Mouse (Mus musculus) CH12.LX (cell line): ENCODE results near the gene Hils1. TPM values are rescaled to one million over a fixed set of nuclear protein-coding genes. Genes with fewer than 3 reads are reported as not detected.

Experiments
- DNase-seq: peaks from one replicate; pipeline ENCODE4 v3.0.0-alpha.2; 2013; ENCODE audit errors: extremely low read depth
- H3K27ac ChIP-seq: 2 replicates; pipeline ENCODE4 v1.5.1; 2012; ENCODE audit warnings: low read depth, mild to moderate bottlenecking, control low read depth, moderate library complexity; ENCODE audit not compliant: insufficient read depth
- H3K27me3 ChIP-seq: replicated peaks from 2 replicates; pipeline ENCODE3; 2012; ENCODE audit warnings: inconsistent platforms
- H3K36me3 ChIP-seq, 2 experiments: replicated peaks in 1 of 2; 2 replicates each; pipeline versions ENCODE3 to v1.6.1; 2012; ENCODE audit warnings: inconsistent platforms in 1 of 2, low read length in 1 of 2, mild to moderate bottlenecking in 1 of 2, mixed read lengths in 1 of 2, moderate library complexity in 1 of 2; ENCODE audit not compliant: control insufficient read depth in 1 of 2, insufficient read depth in 1 of 2
- H3K4me1 ChIP-seq, 2 experiments: 2 replicates each; pipeline ENCODE4 v1.6.1; 2012; ENCODE audit warnings: inconsistent platforms in 1 of 2, moderate library complexity in 1 of 2; ENCODE audit not compliant: insufficient read depth in 2 of 2, control insufficient read depth in 1 of 2
- H3K4me2 ChIP-seq: 2 replicates; pipeline ENCODE4 v1.6.1; 2012; ENCODE audit warnings: low read depth, mild to moderate bottlenecking, control low read depth; ENCODE audit not compliant: poor library complexity, insufficient read depth, severe bottlenecking
- H3K4me3 ChIP-seq, 3 experiments: fragments of 150-350 bp in 1 of 3; sonication (generic) in 1 of 3; replicated peaks in 1 of 3; 2 replicates each; pipeline versions ENCODE3 to v1.5.1; 2011 to 2012; ENCODE audit warnings: low read depth in 2 of 3, low read length in 2 of 3, mild to moderate bottlenecking in 2 of 3, moderate library complexity in 2 of 3, control low read depth in 1 of 3, improper control_type of control experiment in 1 of 3, inconsistent platforms in 1 of 3, mixed read lengths in 1 of 3; ENCODE audit not compliant: poor library complexity in 1 of 3
- H3K79me2 ChIP-seq: replicated peaks from 2 replicates; pipeline ENCODE4 v1.6.1; 2012; ENCODE audit warnings: mild to moderate bottlenecking, moderate library complexity; ENCODE audit not compliant: control insufficient read depth, poor library complexity, insufficient read depth, severe bottlenecking; ENCODE audit errors: extremely low read depth
- H3K9ac ChIP-seq: 2 replicates; pipeline ENCODE4 v1.6.1; 2012; ENCODE audit warnings: low read depth, mild to moderate bottlenecking, control low read depth, moderate library complexity; ENCODE audit not compliant: insufficient read depth
- H3K9me3 ChIP-seq: replicated peaks from 2 replicates; pipeline ENCODE3; 2012; ENCODE audit warnings: low read length, inconsistent platforms, mixed read lengths
- CHD1 ChIP-seq: IDR thresholded peaks from 2 replicates; pipeline ENCODE4 v1.6.1; 2012; ENCODE audit warnings: low read depth, low read length, improper control_type of control experiment, inconsistent platforms
- CHD2 ChIP-seq: IDR thresholded peaks from 2 replicates; pipeline ENCODE4 v1.6.1; 2011; ENCODE audit warnings: low read length, improper control_type of control experiment
- E2F4 ChIP-seq: IDR thresholded peaks from 2 replicates; pipeline ENCODE4 v1.6.1; 2011; ENCODE audit warnings: low read depth, low read length, improper control_type of control experiment; ENCODE audit not compliant: insufficient replicate concordance
- ELF1 ChIP-seq: IDR thresholded peaks from 2 replicates; pipeline ENCODE4 v1.6.1; 2014; ENCODE audit warnings: low read depth, mild to moderate bottlenecking, inconsistent platforms, low read length, improper control_type of control experiment
- GABPA ChIP-seq: IDR thresholded peaks from 2 replicates; pipeline ENCODE4 v1.6.1; 2012; ENCODE audit warnings: low read depth, low read length, improper control_type of control experiment, inconsistent platforms; ENCODE audit not compliant: insufficient replicate concordance
- HCFC1 ChIP-seq: IDR thresholded peaks from 2 replicates; pipeline ENCODE4 v1.6.1; 2012; ENCODE audit warnings: low read depth, mild to moderate bottlenecking, inconsistent platforms, low read length, improper control_type of control experiment
- IRF4 ChIP-seq: IDR thresholded peaks from 2 replicates; pipeline ENCODE4 v1.6.1; 2014; ENCODE audit warnings: low read depth, mild to moderate bottlenecking, inconsistent platforms, low read length, improper control_type of control experiment
- KAT2A ChIP-seq: IDR thresholded peaks from 2 replicates; pipeline ENCODE4 v1.6.1; 2012; ENCODE audit warnings: low read length, improper control_type of control experiment, inconsistent platforms; ENCODE audit not compliant: insufficient replicate concordance
- MAX ChIP-seq: IDR thresholded peaks from 2 replicates; pipeline ENCODE4 v1.6.1; 2011; ENCODE audit warnings: low read length, improper control_type of control experiment
- MEF2A ChIP-seq: IDR thresholded peaks from 2 replicates; pipeline ENCODE4 v1.6.1; 2014; ENCODE audit warnings: low read depth, mild to moderate bottlenecking, inconsistent platforms, low read length, improper control_type of control experiment, borderline replicate concordance
- MXI1 ChIP-seq: IDR thresholded peaks from 2 replicates; pipeline ENCODE4 v1.6.1; 2011; ENCODE audit warnings: mild to moderate bottlenecking, low read depth, low read length, improper control_type of control experiment
- MYC ChIP-seq: IDR thresholded peaks from 2 replicates; pipeline ENCODE4 v1.6.1; 2011; ENCODE audit warnings: low read depth, mild to moderate bottlenecking, improper control_type of control experiment, low read length
- NELFE ChIP-seq: IDR thresholded peaks from 2 replicates; pipeline ENCODE4 v1.6.1; 2011; ENCODE audit warnings: low read depth, low read length, improper control_type of control experiment
- NRF1 ChIP-seq: IDR thresholded peaks from 2 replicates; pipeline ENCODE4 v1.6.1; 2014; ENCODE audit warnings: low read depth, mild to moderate bottlenecking, inconsistent platforms, low read length, improper control_type of control experiment, moderate library complexity
- PAX5 ChIP-seq: IDR thresholded peaks from 2 replicates; pipeline ENCODE4 v1.6.1; 2012; ENCODE audit warnings: low read length, inconsistent platforms, mixed read lengths
- POLR2A ChIP-seq: IDR thresholded peaks from 2 replicates; pipeline ENCODE4 v1.6.1; 2011; ENCODE audit warnings: low read depth, mild to moderate bottlenecking, improper control_type of control experiment, low read length
- RCOR1 ChIP-seq: conservative IDR thresholded peaks from 2 replicates; pipeline ENCODE4 v1.6.1; 2012; ENCODE audit warnings: low read depth, mild to moderate bottlenecking, inconsistent platforms, low read length, improper control_type of control experiment
- SIN3A ChIP-seq: IDR thresholded peaks from 2 replicates; pipeline ENCODE4 v1.6.1; 2012; ENCODE audit warnings: low read length, improper control_type of control experiment, inconsistent platforms
- SMC3 ChIP-seq: IDR thresholded peaks from 2 replicates; pipeline ENCODE4 v1.6.1; 2011; ENCODE audit warnings: low read depth, low read length, improper control_type of control experiment
- TCF12 ChIP-seq: IDR thresholded peaks from 2 replicates; pipeline ENCODE4 v1.6.1; 2014; ENCODE audit warnings: low read depth, mild to moderate bottlenecking, inconsistent platforms, low read length, improper control_type of control experiment
- USF1 ChIP-seq: IDR thresholded peaks from 2 replicates; pipeline ENCODE4 v1.6.1; 2014; ENCODE audit warnings: low read depth, mild to moderate bottlenecking, inconsistent platforms, low read length, improper control_type of control experiment
- dilution Hi-C: fragments of 300-500 bp; cut with MboI; formaldehyde crosslinking; loops from 2 replicates; pipeline ENCODE4 v1.14.3; 2020; ENCODE audit warnings: low sequenced_read_pairs; ENCODE audit not compliant: extremely low pct_unique_long_range_greater_than_20kb, extremely low pct_ligation_motif_present
- in situ Hi-C: fragments of 300-500 bp; cut with MboI; formaldehyde crosslinking; loops from 3 replicates; pipeline ENCODE4 v1.14.3; 2019; ENCODE audit warnings: low sequenced_read_pairs, low pct_ligation_motif_present, low pct_unique_long_range_greater_than_20kb, mixed read lengths
- polyA plus RNA-seq: library from polyadenylated mRNA; unstranded; fragments of >175 nt; gene quantifications from 2 replicates; pipeline ENCODE4 v1.2.1, GENCODE M21; 2012; ENCODE audit warnings: low read depth; ENCODE audit not compliant: insufficient read length
- total RNA-seq, 2 experiments: library from RNA; depleted of rRNA; stranded (reverse); fragments of 300-350 nt in 1 of 2; fragments of >200 nt in 1 of 2; gene quantifications; 2 replicates each; pipeline ENCODE4 v1.2.3; 2012 to 2014

The Hils1 gene
- total and polyA plus RNA-seq, 3 experiments, result not detected

- Histone ChIP-seq H3K9ac (no peak overlapping the region), H3K27me3 (peaks cover 87% of the 10 kb centered on the region), H3K36me3 (no peaks in the 10 kb centered on the region), H3K27ac (no peak overlapping the region), H3K79me2 (no peaks in the 10 kb centered on the region), H3K4me3 (no peak overlapping the region), H3K4me1 (0 out of 4 replicates have a peak, but pooled peaks cover 0 to 4% of the 10 kb centered on the region in 2 experiments), H3K4me2 (no peak overlapping the region), H3K9me3 (no peaks in the 10 kb centered on the region)
- DNase-seq, result no peak
- in situ Hi-C loops, result no loop called here
- no peak for TF ChIP-seq NELFE
- TF ChIP-seq HCFC1, result no peak
- no peak for TF ChIP-seq ELF1
- TF ChIP-seq CHD2, result no peak
- no peak for TF ChIP-seq PAX5
- TF ChIP-seq GABPA, result no peak
- no peak for TF ChIP-seq SIN3A
- no peak for TF ChIP-seq IRF4
- TF ChIP-seq E2F4, result no peak
- no peak for TF ChIP-seq TCF12
- TF ChIP-seq MYC, result no peak
- TF ChIP-seq POLR2A, result no peak
- TF ChIP-seq KAT2A, result no peak
- TF ChIP-seq MAX, result no peak
- TF ChIP-seq USF1, result no peak
- TF ChIP-seq SMC3, result no peak
- dilution Hi-C loops, result no loop called here
These were observed 12.3 kb upstream of the Hils1 start for GRCm38 (mm10) chr11:94955103-94955502.

- peaks cover 73% of the 10 kb centered on the region for H3K27me3 ChIP-seq
- no peak overlapping the region for H3K27ac ChIP-seq
- in situ Hi-C loops (no loop called here), dilution Hi-C loops (no loop called here)
- no peak overlapping the region for H3K9ac ChIP-seq
- TF ChIP-seq NRF1 (no peak), E2F4 (no peak), MEF2A (no peak), CHD2 (no peak), RCOR1 (no peak), ELF1 (no peak), NELFE (no peak), CHD1 (no peak), MXI1 (no peak)
- H3K4me3 ChIP-seq, result no peak overlapping the region
- H3K36me3 ChIP-seq, result no peaks in the 10 kb centered on the region
- no peaks in the 10 kb centered on the region for H3K9me3 ChIP-seq
- DNase-seq, result no peak
- H3K4me1 ChIP-seq, result peaks cover 6 to 14% of the 10 kb centered on the region in 2 experiments; a peak in 3 of 4 replicates
- no peak overlapping the region for H3K4me2 ChIP-seq
- H3K79me2 ChIP-seq, result no peaks in the 10 kb centered on the region
These were observed 9.7 kb upstream of the Hils1 start for GRCm38 (mm10) chr11:94957693-94958064.
